Mouse (Mus musculus): ENCODE measurements around the gene Gm20661. TPM values are rescaled to one million over a fixed set of nuclear protein-coding genes. Genes with fewer than 3 reads are reported as not detected.

The Gm20661 gene
- total RNA-seq, 2 experiments from 2014 or later = 1.4 TPM

DNA sequence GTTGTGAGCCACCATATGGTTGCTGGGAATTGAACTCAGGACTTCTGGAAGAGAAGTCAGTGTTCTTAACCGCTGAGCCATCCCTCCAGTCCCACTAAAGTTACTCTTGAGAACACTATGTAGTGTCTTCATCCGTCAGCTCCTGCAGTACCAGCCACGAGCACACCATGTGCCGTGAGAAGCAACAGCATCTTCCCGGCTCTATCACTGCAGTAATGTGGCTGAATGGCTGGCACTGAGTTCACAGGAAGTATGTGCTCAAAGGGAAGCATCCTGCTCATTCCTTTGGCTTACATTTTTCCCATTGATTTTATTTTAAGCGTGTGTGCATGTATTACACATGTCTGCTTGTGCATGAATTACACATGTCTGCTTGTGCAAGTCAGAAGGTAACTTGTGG lies 15.4 kb upstream of the Gm20661 start:
- no peak for DNase-seq (ENCODE audit: low spot score in 2 of 2)

- DNase-seq (ENCODE audit: low spot score in 2 of 2) = no peak
These were observed 14.3 kb upstream of the Gm20661 start for GRCm38 (mm10) chr9:107968531-107968930.

DNA sequence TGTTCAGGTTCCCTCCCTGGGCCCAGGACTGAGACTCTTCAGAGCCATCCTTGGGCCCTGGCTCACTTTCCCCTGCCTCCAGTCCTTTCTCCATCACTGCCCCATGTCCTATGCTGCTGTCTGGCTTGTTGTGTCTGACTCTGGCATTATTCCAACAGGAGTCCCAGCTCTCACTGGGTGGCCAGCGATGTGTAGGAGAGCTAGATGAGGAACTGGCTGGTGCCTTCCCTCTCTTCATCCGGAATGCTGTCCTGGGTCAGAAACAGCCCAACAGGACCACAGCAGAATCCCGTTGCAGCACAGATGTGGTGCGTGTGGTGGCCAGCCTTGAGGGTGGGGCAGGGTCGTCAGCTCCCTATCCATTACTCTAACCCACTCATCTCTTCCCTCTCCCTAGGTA lies 12.5 kb upstream of the Gm20661 start:
- DNase-seq (ENCODE audit: low spot score in 2 of 2) = no peak

DNA sequence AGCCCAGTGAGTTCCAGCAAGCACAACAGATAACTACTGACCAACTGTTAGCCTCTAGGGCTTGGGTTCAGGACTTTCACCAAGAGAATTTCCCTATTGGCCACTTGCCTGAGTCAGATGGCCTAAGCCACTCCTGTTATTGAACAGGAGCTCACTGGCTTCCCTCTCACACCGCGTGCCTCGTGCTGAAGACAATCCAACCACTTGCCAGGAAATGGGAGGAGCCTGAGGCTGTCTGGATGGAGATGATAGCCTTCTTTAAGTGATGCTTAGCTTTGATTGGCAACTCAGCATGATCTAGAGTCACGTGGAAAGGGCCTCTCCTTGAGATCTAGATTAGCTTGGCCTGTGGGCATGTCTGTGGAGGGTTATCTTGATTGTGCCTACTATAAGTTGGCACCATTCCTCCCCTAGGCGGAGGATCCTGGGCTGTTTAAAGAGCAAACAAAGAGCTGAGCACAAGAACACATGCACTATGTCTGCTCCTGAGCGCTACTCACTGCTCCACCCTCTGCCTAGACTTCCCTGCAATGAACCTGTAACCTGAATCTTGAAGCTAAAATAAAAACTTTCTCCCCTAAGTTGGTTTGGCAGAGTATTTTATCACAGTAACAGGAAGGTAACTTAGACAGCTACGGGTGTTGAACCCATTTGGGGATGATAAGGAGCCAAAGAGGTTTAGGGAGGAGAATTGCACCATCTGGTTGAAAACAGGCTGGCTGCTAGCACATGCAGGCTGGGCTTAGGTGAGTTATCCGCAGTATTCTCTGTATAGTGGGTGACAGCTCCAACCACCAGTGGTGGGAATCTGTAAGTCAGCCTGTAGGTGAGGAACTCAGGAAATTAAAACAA lies 10.9 kb upstream of the Gm20661 start:
- no peak for DNase-seq (ENCODE audit: low spot score in 2 of 2)

GRCm38 (mm10) chr9:107974491-107975171 lies 8.2 kb upstream of the Gm20661 start:
- no peak for DNase-seq (ENCODE audit: low spot score in 2 of 2)

GRCm38 (mm10) chr9:107975399-107976386 lies 7.2 kb upstream of the Gm20661 start, which contains the start of gene Uba7:
Gene Uba7 (plus strand): TSS chr9:107975505.
- no peak for DNase-seq (ENCODE audit: low spot score in 2 of 2)

- no peak for DNase-seq (ENCODE audit: low spot score in 2 of 2)
These were observed 4.0 kb upstream of the Gm20661 start for GRCm38 (mm10) chr9:107978815-107979214.

DNA sequence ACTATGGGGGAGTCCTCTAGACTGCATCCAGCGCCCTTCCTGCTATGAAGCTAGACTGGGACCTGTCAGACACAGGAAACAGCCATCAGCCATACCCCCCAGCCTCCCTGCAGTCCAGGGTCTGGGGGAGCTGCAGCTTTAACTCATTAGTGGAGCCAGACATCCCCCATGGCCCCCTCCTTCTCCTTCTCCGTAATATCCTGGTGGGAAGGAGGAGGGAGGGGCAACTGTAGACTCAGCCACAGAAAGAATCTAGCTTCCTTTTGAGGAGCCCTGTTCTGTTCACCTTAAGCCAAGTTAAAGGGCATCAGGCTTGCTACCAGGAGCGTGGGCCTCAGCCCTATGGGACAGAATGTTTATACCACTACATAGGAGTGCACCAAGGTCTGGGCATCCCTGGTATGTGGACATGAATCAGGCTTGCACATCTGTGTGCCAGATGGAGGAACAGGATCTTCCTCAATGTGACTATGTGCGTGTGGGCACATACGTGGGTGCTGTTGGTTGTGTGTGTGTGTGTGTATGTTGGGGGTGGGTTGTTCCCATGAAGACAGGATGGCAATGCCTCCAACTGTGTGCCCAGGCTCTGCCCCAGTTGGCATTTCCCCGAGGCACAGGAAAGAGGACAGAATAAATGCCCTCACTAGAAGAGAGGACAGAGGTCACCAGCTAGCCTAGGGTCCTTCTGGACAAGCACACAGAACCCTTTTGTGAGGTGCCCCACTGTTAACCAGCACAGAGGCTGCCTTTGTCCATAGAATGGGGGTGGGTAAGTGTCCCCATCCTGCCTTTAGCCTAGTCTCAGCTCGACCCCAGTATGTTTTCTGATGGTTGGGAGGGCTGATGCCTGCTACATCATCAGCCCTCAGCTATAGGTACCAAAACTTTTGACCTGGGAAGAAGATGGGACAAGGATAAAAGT lies 913 bp upstream of the Gm20661 start:
- peak; percentile 24 to 43 for DNase-seq (ENCODE audit: low spot score in 2 of 2)

DNA sequence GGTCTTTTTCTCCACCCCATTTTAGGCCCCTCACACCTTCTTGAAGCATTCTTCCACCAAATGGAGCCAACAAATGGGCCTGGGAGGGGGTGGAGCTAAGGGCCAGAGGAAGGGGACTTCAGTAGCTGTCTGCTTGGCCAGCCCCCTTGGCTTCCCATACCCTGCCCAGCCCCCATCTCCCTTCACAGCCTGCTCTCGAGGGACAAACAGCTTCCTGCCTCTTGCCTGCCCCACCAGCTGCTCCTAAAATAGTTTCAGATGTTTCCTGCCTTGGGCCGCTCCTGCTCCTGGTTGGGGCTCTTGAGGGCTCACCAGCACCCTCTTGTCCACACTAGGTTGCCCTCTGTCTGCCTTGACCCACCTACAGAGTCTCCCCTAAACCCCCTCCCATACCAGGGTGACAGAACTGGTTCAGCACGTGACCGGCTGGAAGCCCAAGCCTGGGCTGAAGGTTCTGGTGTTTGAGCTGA lies 598 bp downstream of the Gm20661 start:
- peak; percentile 59 to 63 for DNase-seq (ENCODE audit: low spot score in 2 of 2)

GRCm38 (mm10) chr9:107984052-107984753 lies 1.3 kb downstream of the Gm20661 start:
- no peak for DNase-seq (ENCODE audit: low spot score in 2 of 2)

- DNase-seq (ENCODE audit: low spot score in 2 of 2) = peak in 1 of 2 experiments; percentile 20
These were observed 1.8 kb downstream of the Gm20661 start for GRCm38 (mm10) chr9:107984754-107985055.

- DNase-seq (ENCODE audit: low spot score in 2 of 2) = peak; percentile 73 to 84
These were observed 2.6 kb downstream of the Gm20661 start, which contains the start of gene Inka1 for GRCm38 (mm10) chr9:107985131-107986119. Gene Inka1 (minus strand): TSS chr9:107985879.

DNA sequence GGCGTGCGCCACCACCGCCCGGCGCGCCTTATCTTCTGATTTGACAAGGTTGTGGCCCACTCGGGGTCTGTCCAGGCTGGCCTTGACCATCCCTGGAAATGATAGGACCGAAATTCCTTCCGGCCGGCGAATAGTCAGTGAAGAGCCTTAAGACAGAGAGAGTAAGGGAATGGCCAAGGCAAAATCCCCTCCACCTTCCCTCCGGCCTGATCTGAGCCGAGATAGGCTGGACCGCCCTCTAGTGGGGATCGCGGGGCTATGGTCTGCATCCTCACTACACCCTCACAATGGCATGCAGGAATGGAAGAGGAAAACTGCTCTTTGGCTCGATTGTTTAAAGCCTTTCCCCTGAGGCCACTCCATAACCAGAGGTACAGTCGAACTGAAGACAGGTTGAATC lies 3.5 kb downstream of the Gm20661 start:
- peak; percentile 78 to 86 for DNase-seq (ENCODE audit: low spot score in 2 of 2)

DNA sequence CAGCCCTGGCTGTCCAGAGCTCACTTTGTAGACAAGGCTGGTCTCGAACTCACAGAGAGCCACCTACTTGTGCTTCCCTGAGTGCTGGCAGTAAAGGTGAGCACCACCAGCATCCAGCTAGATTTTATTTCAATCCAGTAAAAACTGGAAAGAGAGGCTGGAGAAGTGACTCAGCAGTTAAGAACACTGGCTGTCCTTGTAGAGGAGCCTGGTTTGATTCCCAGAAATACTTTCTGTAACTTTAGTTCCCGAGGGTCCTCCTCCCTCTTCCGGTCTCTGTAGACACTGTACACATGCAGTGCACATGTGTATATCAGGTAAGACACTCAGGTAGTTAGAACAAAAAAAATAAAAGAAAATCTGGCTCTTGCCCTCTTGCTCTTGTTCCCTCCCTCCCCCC lies 5.1 kb downstream of the Gm20661 start:
- no peak for DNase-seq (ENCODE audit: low spot score in 2 of 2)

DNA sequence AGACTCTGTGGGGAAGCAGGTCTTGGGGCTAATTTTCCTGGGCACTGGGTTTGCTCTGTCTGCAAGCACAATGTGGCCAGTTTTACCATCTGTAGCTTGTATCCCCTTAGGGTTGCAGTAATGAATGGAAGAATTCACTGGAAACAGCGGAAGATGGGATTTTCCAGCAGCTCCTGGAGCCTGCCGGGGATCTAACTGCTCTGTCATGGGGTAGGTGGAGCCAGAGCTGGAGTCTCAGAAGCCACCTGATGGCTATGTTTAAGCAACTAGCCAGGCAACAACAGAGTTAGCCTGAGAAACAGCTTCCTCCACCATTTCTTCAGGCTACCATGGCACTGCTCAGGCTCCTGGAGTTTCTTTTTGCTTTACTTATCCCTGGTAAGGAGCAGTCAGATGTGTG lies 9.3 kb downstream of the Gm20661 start, which contains the start of gene Cdhr4:
Gene Cdhr4 (plus strand): TSS at position 301 of the 400 bp plus-strand sequence.
- no peak for DNase-seq (ENCODE audit: low spot score in 2 of 2)

DNA sequence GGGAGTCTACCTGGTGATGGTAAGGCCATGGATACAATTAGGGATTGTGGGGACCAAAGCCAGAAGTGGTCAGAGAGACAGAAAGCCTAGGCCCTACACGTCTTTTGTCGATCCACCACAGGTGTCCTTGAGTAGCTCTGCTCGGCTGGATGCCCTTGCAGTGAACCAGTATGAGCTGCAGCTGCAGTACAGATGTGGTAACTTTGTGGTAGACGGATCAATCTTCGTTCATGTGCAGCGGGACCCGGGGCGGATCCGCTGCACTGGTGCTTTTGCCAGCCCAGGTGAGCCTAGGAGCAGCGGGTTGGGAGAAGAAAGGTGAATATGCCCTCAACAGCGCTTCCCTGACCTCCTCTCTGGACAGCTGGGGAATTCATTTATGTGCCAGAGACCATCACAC lies 10.2 kb downstream of the Gm20661 start:
- DNase-seq (ENCODE audit: low spot score in 2 of 2) = no peak

GRCm38 (mm10) chr9:107994464-107994863 lies 11.6 kb downstream of the Gm20661 start:
- no peak for DNase-seq (ENCODE audit: low spot score in 2 of 2)

- no peak for DNase-seq (ENCODE audit: low spot score in 2 of 2)
These were observed 12.7 kb downstream of the Gm20661 start for GRCm38 (mm10) chr9:107995513-107995912.

All from layer of hippocampus, postnatal 10 days (tissue).